Mouse (Mus musculus) spleen, adult 2 months (tissue): ENCODE measurements around the gene Mprip. TPM values are rescaled to one million over a fixed set of nuclear protein-coding genes. Genes with fewer than 3 reads are reported as not detected.
"Not testable (repeated sequence)": the region's sequence is repeated elsewhere in the genome, so short reads cannot be mapped to it uniquely, and the experiment has no call there.

Experiments
- DNase-seq, 2 experiments: peaks; one replicate each; pipeline versions ENCODE4 v3.0.0 to v3.0.0-alpha.2; 2012 to 2021; ENCODE audit warnings: low spot score in 2 of 2, low read depth in 1 of 2
- H3K27ac ChIP-seq: fragments of 200-500 bp; 2 replicates; pipeline ENCODE4 v1.5.1; 2012; ENCODE audit warnings: low read length, inconsistent platforms; ENCODE audit not compliant: insufficient read depth
- H3K27me3 ChIP-seq: fragments of 200-500 bp; 2 replicates; pipeline ENCODE4 v1.6.1; 2012; ENCODE audit warnings: mild to moderate bottlenecking, moderate library complexity, low read length, inconsistent platforms; ENCODE audit not compliant: control insufficient read depth, insufficient read depth
- H3K36me3 ChIP-seq: fragments of 200-500 bp; 2 replicates; pipeline ENCODE4 v1.6.1; 2012; ENCODE audit warnings: mild to moderate bottlenecking, low read length, inconsistent platforms; ENCODE audit not compliant: control insufficient read depth, insufficient read depth
- H3K4me1 ChIP-seq: fragments of 200-500 bp; 2 replicates; pipeline ENCODE4 v1.6.1; 2011; ENCODE audit warnings: inconsistent platforms; ENCODE audit not compliant: control insufficient read depth, insufficient read depth, insufficient read length
- H3K4me3 ChIP-seq: fragments of 200-500 bp; 2 replicates; pipeline ENCODE4 v1.5.1; 2011; ENCODE audit warnings: mild to moderate bottlenecking, inconsistent platforms; ENCODE audit not compliant: insufficient read depth, insufficient read length; ENCODE audit errors: extremely low read depth
- CTCF ChIP-seq: fragments of 200-500 bp; IDR thresholded peaks from 2 replicates; pipeline ENCODE4 v1.5.1; 2011; ENCODE audit warnings: mild to moderate bottlenecking, inconsistent platforms; ENCODE audit not compliant: insufficient read depth, insufficient read length, insufficient replicate concordance; ENCODE audit errors: extremely low read depth
- POLR2A ChIP-seq: fragments of 200-500 bp; IDR thresholded peaks from 2 replicates; pipeline ENCODE4 v1.6.1; 2011; ENCODE audit warnings: low read depth, low read length, inconsistent platforms
- WGBS: fragments of 180-500 bp; shearing (Covaris S2); methylation state at CpG from one replicate; pipeline ENCODE4 v1.1.7; 2018; 5-methylcytosine and 5-hydroxymethylcytosine counted together
- polyA plus RNA-seq: library from polyadenylated mRNA; depleted of rRNA; stranded (reverse); fragments of >200 nt; gene quantifications from 2 replicates; pipeline ENCODE4 v1.2.3, GENCODE M21; 2012; rRNA removed

Gene Mprip
- 41.7 and 55.4 TPM in 2 replicates for polyA plus RNA-seq

DNA sequence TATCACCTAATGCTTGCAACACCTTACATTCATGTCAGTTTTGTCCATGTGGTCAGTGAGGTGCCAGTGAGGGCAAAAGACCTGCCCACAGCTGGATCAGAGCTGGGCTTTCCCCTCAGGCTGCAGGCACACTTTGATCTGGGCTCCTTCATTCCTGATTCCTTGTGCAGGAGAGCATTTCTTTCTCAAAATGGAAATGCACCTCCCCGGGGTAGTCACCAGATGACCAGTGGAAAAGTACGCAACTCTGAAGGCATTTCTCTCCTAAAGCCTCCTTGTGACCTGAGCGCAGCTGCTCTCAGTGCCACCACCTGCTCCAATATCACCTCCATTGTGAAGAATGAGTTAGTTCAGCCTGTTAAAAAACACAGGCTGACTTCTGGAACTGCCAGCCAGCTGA is at the start of gene Mprip:
TSS of gene Mprip (plus strand) at position 301 of the 400 bp plus-strand sequence.
- H3K27ac ChIP-seq, result peak within 1 kb of the TSS; percentile 46
- DNase-seq, result no peak
- 94% methylated on average over 3 of the region's 3 CpGs for WGBS
- no peaks in the 10 kb centered on the region for H3K36me3 ChIP-seq
- H3K4me3 ChIP-seq, result peak within 1 kb of the TSS; percentile 89
- TF ChIP-seq POLR2A (no peak), CTCF (no peak)
- peaks cover 11% of the 10 kb centered on the region; the same call in 1 of the 2 replicates for H3K4me1 ChIP-seq
- H3K27me3 ChIP-seq, result no peaks in the 10 kb centered on the region; the same call in 1 of the 2 replicates

DNA sequence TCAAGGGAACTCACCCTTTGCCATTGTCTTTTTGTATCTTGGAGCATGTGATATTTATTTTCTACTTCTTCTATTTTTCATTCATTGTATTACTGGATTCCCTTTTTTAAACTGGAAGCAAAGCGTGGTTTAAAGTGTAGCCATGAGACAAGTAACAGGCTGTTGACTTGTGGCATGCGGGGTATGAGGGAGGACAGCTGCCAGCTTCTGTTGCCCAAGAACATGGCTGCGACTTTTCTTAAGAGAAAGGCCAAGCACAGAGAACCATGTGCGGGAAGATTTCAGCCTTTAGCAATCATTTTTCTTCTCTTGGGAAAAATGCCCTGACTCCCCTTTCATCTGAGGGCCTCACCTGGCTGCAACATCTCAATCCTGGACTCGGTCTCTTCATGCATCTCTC is 49.5 kb upstream of the Mprip start:
- Histone ChIP-seq H3K4me3 (no peak overlapping the region), H3K27ac (no peak overlapping the region), H3K36me3 (no peaks in the 10 kb centered on the region), H3K4me1 (no peaks in the 10 kb centered on the region), H3K27me3 (no peaks in the 10 kb centered on the region)
- no peak for DNase-seq
- TF ChIP-seq CTCF, result no peak
- TF ChIP-seq POLR2A, result no peak
- 82% methylated on average over 5 of the region's 5 CpGs for WGBS

DNA sequence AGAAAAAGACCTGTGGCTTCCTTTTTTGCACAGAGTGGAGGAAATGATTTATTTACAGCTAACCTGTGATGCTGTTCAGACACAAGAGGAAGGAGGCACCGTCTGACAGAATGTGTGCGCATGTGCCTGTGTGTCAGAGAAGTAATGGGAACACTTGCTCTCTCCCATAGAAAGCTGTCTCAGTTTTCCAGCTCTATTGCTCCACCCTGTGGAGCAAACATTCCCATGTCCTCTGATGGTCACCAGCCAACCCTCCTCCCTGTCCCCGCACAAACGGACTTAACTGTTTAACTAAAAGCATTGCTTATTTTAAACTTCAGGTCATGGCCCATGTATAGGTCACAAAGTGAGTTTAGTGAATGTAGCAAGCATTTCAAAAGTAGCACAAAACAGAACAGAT is 47.0 kb upstream of the Mprip start:
- Histone ChIP-seq H3K36me3 (no peaks in the 10 kb centered on the region), H3K27ac (no peak overlapping the region), H3K4me1 (no peaks in the 10 kb centered on the region), H3K27me3 (no peaks in the 10 kb centered on the region), H3K4me3 (no peak overlapping the region)
- 56% methylated on average over 4 of the region's 4 CpGs for WGBS
- TF ChIP-seq POLR2A (no peak), CTCF (no peak)
- no peak for DNase-seq

DNA sequence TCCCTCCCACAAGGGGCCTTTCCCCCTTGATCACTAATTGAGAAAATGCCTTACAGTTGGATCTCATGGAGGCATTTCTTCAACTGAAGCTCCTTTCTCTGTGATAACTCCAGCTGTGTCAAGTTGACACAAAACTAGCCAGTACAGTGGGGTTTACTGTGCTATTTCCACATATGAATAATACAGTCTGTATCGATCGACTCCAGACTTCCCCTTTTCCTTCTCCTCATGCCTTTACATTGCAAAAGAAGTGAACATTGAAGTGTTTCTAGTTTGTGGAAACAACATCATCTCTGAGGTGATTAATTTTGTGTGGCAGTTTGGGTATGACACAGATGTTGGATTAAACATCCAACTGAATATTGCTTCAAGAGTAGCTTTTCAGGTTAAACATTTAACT is 44.1 kb upstream of the Mprip start:
- not testable (repeated sequence) for H3K4me1 ChIP-seq, H3K27me3 ChIP-seq, H3K4me3 ChIP-seq, H3K36me3 ChIP-seq, DNase-seq, H3K27ac ChIP-seq
- 47% methylated on average over 2 of the region's 2 CpGs for WGBS

DNA sequence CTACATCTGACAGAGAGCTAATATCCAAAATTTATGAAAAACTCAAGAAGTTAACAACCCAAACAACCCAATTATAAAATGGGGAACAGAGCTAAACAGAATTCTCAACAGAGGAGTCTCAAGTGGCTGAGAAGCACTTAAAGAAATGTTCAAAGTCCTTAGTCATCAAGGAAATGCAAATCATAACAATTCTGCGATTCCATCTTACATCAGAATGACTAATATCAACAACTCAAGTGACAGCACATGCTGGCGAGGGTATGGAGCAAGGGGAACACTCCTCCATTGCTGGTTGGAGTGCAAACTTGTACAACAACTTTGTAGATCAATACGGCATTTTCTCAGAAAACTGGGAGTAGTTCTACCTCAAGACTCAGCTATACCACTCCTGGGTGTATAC is 38.9 kb upstream of the Mprip start:
- TF ChIP-seq POLR2A, result no peak
- no peak overlapping the region for H3K27ac ChIP-seq
- no peaks in the 10 kb centered on the region for H3K4me1 ChIP-seq
- no peak for DNase-seq
- no peaks in the 10 kb centered on the region for H3K27me3 ChIP-seq
- no peaks in the 10 kb centered on the region for H3K36me3 ChIP-seq
- 73% methylated on average over 3 of the region's 3 CpGs for WGBS
- no peak overlapping the region for H3K4me3 ChIP-seq

DNA sequence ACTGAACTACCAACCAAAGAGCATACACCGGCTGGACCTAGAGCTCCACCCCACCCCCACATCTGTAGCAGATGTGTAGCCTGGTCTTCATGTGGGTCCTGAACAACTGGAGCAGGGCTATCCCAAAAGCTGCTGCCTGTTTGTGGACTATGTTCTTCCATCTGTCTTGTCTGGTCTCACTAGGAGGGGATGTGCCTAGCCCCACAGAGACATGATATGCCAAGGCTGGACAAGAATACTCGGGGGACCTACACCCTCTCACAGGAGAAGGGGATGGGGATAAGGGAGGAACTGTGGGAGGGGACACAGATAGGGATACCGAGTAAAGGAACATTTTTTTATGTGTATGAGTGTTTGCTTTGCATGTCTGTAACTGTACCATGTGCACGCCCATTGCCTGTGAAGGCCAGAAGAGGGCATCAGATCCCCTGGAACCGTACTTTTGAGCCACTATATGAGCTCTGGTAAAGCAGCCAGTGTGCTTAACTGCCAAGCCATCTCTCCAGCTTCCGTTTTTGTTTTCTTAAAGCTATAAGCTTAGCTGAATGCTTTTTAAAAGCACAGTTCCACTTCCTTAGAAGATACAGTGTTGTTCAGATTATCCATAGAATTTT is 37.0 kb upstream of the Mprip start:
- Histone ChIP-seq H3K36me3 (no peaks in the 10 kb centered on the region), H3K27ac (no peak overlapping the region), H3K4me1 (no peaks in the 10 kb centered on the region), H3K4me3 (no peak overlapping the region), H3K27me3 (no peaks in the 10 kb centered on the region)
- no peak for TF ChIP-seq POLR2A
- TF ChIP-seq CTCF, result peak; percentile 67; the same call in 1 of the 2 replicates
- WGBS, result 26% methylated on average over 6 of the region's 6 CpGs
- DNase-seq, result peak; percentile 39 to 44

DNA sequence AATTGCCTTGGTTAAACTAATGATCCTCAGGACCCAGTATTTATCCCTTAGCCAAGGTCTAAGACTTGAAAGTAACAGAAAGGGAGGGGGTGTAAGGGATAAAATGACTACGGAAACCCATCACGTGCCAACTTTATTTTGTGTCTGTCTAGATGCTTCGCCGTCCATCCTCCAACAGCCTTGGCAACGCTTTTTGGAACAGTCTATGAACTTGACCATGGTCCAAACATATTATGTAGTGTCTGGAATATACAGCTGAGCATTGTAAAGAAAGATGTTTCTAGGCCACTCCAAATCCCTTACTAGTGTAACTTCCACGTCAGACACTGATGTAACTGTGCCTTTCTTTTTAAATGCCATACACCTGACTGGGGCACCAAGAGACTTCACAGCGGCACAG is 34.9 kb upstream of the Mprip start:
- Histone ChIP-seq H3K4me1 (no peaks in the 10 kb centered on the region), H3K27ac (no peak overlapping the region), H3K4me3 (no peak overlapping the region), H3K27me3 (no peaks in the 10 kb centered on the region), H3K36me3 (no peaks in the 10 kb centered on the region)
- TF ChIP-seq CTCF, result no peak
- no peak for TF ChIP-seq POLR2A
- WGBS, result 91% methylated on average over 7 of the region's 7 CpGs
- no peak for DNase-seq
